Mouse (Mus musculus) lung, adult 2 months (tissue): ENCODE measurements at regions not wholly inside any gene's neighbourhood (a gene's known extent, or its start where the extent isn't known, plus 50 kb on each side); places are given as distances from the start of the nearest gene placed in this dataset.

Source experiments
- CTCF ChIP-seq: fragments of 200-500 bp; IDR thresholded peaks from 2 replicates; pipeline ENCODE4 v1.5.1; 2011; ENCODE audit warnings: mild to moderate bottlenecking, low read length, control low read depth; ENCODE audit not compliant: insufficient read depth
- POLR2A ChIP-seq: fragments of 200-500 bp; IDR thresholded peaks from 2 replicates; pipeline ENCODE4 v1.6.1; 2011; ENCODE audit warnings: low read depth, mild to moderate bottlenecking, control low read depth, low read length, borderline replicate concordance; ENCODE audit errors: extremely low read depth

- no peak for TF ChIP-seq CTCF
- no peak for TF ChIP-seq POLR2A
These were observed 61.7 kb downstream of the Olfr987 start for GRCm38 (mm10) chr2:85277433-85277832.
